Mouse (Mus musculus) 416B (cell line): ENCODE data around the gene Ntn4.

ENCODE experiments used
- DNase-seq: peaks from one replicate; pipeline ENCODE4 v3.0.0; 2011; ENCODE audit warnings: low read depth

Ntn4 gene

GRCm38 (mm10) chr10:93683896-93684295 is 43.4 kb downstream of the Ntn4 start:
- DNase-seq = no peak

- peak; percentile 35 for DNase-seq
These were observed 44.9 kb downstream of the Ntn4 start for GRCm38 (mm10) chr10:93685416-93685815.

DNA sequence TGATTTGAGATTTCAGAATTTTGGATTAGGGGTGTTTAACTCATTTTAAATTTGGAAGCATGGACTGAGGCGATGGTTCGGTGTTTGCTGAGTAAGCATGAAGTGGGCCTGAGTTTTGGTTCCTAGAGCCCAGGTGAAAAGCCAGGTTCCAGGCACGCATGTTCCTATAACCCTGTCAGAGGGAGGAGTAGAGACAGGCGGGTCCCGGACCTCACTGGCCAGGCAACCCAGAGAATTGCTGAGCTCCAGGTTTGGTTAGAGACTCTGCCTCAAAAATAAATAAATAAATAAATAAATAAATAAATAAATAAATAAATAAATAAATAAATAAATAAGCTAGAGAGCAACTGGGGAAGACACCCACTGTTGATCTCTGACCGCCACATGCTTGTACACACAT is 46.1 kb downstream of the Ntn4 start:
- DNase-seq = no peak

DNA sequence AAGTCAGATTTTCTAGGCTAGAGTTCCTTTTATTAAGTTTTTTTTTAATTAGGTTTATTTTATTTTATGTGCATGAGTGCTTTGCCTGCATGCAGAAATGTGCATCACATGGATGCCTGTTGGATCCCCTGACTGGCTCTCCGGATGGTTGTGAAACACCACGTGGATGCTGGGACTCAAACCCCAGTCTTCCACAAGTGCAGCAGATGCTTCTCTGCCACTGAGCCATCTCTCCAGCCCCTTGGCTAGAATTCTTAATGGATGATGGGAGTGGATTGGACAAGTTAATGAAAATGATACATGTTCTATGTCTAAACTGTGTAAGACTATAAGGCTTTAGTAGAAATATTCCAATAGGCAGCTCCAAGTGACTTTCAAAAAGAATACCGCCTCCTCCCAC is 47.3 kb downstream of the Ntn4 start:
- no peak for DNase-seq

GRCm38 (mm10) chr10:93688306-93689171 is 48.1 kb downstream of the Ntn4 start:
- no peak for DNase-seq

- no peak for DNase-seq
These were observed 50.9 kb downstream of the Ntn4 start for GRCm38 (mm10) chr10:93691344-93691743.

DNA sequence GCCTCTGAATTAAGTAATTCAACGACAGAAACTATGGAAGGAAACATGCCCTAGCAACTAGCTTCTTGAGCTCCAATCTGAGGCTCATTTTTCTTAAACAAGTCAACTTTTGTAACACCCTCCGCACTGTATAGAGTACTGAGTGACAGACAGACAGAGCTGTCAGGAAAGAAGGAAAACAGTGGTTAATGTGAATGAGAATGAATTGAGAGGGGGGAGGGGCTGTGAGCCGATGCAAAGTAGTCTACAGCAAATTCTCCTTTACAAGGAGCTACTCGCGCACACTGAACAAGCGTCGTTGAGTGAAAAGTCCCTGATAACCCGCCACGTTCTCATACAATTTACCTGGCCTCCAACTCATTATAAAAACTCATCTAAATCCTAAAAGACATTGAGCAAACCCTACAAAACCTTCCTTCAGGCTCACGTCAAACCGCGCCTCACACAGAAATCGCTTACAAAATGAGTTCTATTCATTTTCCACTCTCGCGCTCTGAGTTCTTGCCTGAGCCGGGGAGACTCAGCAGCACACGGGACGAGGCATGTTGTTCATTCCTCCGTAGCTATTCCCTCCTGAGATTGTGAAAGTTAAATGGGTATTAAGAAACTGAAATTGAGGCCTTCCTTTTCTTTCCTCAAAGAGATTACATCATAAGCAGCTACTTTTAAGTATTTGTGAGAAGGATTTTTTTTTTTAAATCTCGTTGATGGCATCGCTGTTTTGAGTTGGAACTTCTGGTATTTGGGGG is 54.7 kb downstream of the Ntn4 start:
- no peak for DNase-seq

- DNase-seq = no peak
These were observed 55.5 kb downstream of the Ntn4 start for GRCm38 (mm10) chr10:93696001-93696400.

DNA sequence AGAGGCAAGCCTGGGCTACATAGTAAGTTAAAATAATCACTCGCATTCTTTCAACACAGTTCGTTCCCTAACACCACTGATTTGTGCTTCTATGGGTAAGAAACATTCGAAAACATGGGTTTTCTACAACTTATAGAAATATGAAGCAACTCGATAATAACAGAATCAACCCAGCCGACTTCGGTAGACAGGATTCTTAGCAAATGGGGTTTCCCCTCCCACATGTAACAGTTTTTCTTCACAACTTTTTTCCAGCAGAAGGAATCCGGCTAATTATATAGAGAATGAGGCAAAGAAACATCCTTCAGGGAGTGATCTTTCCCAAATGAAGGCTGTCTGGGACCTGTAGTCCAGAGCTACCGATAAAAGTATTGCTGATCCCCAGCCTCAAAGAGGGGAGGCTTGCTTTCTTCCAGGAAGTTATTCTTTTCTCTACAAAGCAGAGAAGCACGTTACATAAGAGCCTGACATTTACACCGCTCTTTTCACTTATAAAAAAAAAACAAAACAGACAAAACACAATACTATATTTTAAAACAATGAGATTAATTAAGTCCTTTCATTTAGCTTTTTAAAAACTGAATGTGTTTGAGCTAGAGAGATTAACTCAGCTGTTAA is 57.5 kb downstream of the Ntn4 start:
- DNase-seq = no peak

DNA sequence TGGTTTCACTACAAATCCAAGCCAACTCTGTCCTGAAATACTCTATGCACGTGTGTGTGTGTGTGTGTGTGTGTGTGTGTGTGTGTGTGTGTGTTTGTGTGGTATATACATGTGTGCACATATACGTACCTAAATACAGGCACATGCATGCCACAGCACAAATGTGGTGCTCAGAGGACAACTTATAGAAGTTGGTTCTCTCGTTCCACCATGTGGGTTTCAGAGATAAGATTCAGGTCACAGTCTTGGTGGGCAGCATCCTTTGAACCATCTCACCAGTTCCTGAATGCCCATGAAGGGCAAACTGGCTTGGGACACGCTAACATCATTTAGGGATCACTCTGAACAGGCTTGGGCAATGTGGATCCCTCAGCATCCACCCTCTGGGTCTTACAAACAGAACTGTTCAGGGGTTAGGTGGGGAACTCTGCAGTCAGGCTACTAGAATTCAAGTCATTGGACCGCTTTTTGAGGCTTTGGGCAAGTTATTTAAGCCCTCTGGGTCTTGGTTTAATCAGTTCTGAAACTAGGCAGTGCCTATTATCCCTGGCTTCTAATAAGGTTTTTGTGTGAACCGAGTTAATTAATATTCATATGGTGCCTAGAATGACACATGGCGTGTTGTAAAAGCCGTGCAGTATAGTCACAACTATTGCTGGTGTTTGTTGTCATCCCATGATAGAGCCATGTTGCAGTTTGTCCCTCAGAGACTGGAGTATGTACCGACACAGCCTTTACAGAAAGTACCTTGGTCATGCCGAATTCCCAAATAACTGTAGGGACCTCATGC is 59.4 kb downstream of the Ntn4 start:
- DNase-seq = no peak

DNA sequence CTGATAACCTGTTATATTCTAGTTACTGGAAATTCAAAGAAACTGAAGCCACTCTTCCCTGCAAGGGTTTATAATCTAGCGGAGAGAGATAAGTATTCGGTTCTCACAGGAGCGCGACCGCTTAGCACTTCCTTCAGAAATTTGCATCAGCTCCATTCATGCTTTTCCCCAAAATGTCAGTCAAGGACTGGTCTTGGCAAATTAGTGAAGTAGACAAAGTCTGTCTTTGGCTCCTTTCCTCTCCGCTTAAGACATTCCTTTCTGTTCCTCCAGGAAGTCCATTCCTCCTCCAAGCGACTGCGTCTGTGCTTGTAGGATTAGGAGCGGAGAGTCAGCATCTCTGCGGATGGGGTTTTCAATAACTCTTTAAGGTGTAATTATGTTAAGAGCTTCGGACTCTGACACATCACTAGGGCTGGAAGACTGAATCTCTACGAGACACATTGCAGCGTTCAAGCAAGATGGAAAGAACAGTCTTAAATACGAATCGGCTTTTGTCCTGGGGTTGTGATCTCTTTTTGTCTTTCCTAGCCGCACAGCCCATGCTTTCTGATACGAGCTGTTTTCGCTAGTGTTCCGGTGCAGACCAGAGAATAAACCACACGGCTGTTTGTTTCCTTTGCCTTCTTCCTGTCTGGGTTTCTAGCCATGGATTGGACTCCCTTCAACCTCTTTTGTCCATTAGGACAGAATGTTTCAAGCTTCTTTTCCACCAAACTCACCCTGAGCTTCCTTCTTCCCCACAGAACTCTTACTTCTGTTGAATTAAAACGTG is 60.3 kb downstream of the Ntn4 start:
- DNase-seq = peak; percentile 49

DNA sequence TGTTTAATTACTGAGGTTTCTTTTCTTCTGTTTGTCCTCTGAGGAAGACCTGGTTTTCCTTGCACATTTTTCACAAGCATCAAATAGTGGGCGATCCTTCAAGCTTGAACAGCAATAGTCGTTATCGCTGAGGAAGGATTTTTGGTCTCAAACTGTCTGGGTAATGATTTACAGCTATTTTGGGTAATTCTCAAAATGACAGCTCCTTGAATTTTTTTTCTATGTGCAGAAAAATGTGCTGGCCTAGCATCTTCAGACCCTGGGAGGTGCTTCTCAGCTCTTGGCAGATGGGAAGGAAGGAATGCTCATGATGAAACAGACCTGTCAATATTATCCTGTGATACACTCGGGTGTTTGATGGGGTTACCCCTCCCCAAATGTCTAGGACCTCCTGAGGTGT is 63.5 kb downstream of the Ntn4 start:
- no peak for DNase-seq

GRCm38 (mm10) chr10:93707149-93708075 is 66.9 kb downstream of the Ntn4 start:
- no peak for DNase-seq

- DNase-seq = no peak
These were observed 67.6 kb downstream of the Ntn4 start for GRCm38 (mm10) chr10:93708076-93708473.

GRCm38 (mm10) chr10:93708515-93708914 is 68.0 kb downstream of the Ntn4 start:
- no peak for DNase-seq

- peak; percentile 51 for DNase-seq
These were observed 69.1 kb downstream of the Ntn4 start for GRCm38 (mm10) chr10:93709536-93709935.

DNA sequence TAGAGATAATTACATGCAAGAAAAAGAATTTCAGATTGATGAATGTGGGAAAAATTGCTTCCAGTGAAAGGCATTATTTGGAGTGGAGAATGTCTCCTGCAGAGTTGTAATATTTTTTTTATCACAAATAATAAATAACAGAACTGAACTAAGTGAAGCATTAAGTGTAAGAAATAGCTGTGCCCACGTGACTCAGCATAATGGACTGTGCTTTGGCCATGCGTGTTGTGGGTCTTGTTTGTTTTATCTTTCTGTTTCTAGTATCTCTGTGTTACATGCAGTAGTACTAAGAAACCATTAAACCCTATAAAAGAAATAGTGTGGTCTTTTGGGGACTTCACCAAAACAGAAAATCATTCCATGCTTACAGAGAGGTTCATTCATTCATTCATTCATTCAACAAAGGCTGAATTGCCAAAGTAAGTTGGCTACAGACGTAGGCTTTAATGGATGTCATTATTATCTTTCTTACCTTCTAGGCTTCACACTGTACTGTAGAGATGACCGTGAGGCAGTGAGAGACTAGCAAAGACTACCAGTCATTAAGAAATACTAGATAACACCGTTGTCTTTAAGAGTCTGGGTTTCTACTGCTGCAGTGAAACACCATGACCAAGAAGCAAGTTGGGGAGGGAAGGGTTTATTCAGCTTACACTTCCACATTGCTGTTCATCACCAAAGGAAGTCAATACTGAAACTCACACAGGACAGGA is 81.3 kb downstream of the Ntn4 start:
- DNase-seq = no peak

GRCm38 (mm10) chr10:93723942-93724542 is 83.6 kb downstream of the Ntn4 start:
- DNase-seq = no peak

GRCm38 (mm10) chr10:93728131-93728530 is 87.7 kb downstream of the Ntn4 start:
- DNase-seq = no peak
